9 mouse cellular contexts compared by ENCODE assay signal in genomic region chr12:55720319-55720718, GRCm38 (mm10).
DNase-seq lines count a peak whose midpoint lies in the region; ATAC-seq and TF ChIP-seq lines count a peak whose summit lies in the region.
"Had no signal": no experiment of that assay in that cellular context is flagged by ENCODE, and none has a peak within 500 bp of the region (broad histone marks: within the 10 kb centered on the region; RNA-seq: fewer than 3 reads in every experiment).

No protein-coding gene starts in this region.

- no peaks in the 10 kb centered on the region for H3K27me3 ChIP-seq in kidney, postnatal 0 days (ENCODE audit: insufficient read depth, low read length)
- no peaks in the 10 kb centered on the region for H3K27me3 ChIP-seq in G1E (ENCODE audit: insufficient read depth, low read length)
- H3K27me3 ChIP-seq: hindbrain, embryonic 15.5 days had no signal

- no peak overlapping the region for H3K4me2 ChIP-seq in kidney, postnatal 0 days (ENCODE audit: low read length)
- H3K4me2 ChIP-seq: hindbrain, embryonic 15.5 days had no signal

- no peak overlapping the region for H3K4me3 ChIP-seq in kidney, postnatal 0 days (replicated peaks; ENCODE audit: low read depth, low read length)
- no peak overlapping the region for H3K4me3 ChIP-seq in G1E (ENCODE audit: low read depth, low read length)
- H3K4me3 ChIP-seq: hindbrain, embryonic 15.5 days had no signal

- H3K4me1 ChIP-seq in kidney, postnatal 0 days (replicated peaks; ENCODE audit: insufficient read depth, low read length): no peaks in the 10 kb centered on the region
- H3K4me1 ChIP-seq in G1E (ENCODE audit: insufficient read depth, low read depth, low read length): no peaks in the 10 kb centered on the region
- H3K4me1 ChIP-seq: hindbrain, embryonic 15.5 days had no signal

- peaks cover 24% of the 10 kb centered on the region; the same call in 1 of the 2 replicates for H3K36me3 ChIP-seq in kidney, postnatal 0 days (ENCODE audit: insufficient read depth, low read length)
- H3K36me3 ChIP-seq in G1E (replicated peaks): peaks cover 51% of the 10 kb centered on the region

- ATAC-seq in kidney, postnatal 0 days (replicated peaks; ENCODE audit: low FRiP score, low read depth): no peak
- ATAC-seq in G1E (ENCODE audit: extremely low read depth, insufficient number of reproducible peaks, low FRiP score, poor library complexity, severe bottlenecking): no peak; the same call in 1 of the 2 replicates

- TF ChIP-seq CTCF in kidney, postnatal 0 days (IDR thresholded peaks at IDR 0.05; ENCODE audit: low read depth): peak; percentile 77
- peak; percentile 47; the same call in 1 of the 2 replicates for TF ChIP-seq CTCF in G1E (IDR thresholded peaks at IDR 0.05; ENCODE audit: low read depth, low read length)

- no peak overlapping the region for H3K27ac ChIP-seq in kidney, postnatal 0 days
- H3K27ac ChIP-seq: hindbrain, embryonic 15.5 days had no signal

- H3K9me3 ChIP-seq in kidney, postnatal 0 days (replicated peaks; ENCODE audit: low read length): no peaks in the 10 kb centered on the region
- no peaks in the 10 kb centered on the region for H3K9me3 ChIP-seq in G1E (replicated peaks)
- H3K9me3 ChIP-seq: hindbrain, embryonic 15.5 days had no signal

- WGBS in kidney, postnatal 0 days: 74% methylated on average over 1 of the region's 1 CpGs

- no peak overlapping the region for H3K9ac ChIP-seq in kidney, postnatal 0 days (ENCODE audit: low read depth, low read length)
- H3K9ac ChIP-seq: hindbrain, embryonic 15.5 days had no signal

- intact Hi-C loops in gastrocnemius, postnatal 14 days (cut with DNase I; ENCODE audit: low total_unique reads): no loop called here

- peak; percentile 76 for DNase-seq in kidney, postnatal 0 days (ENCODE audit: low spot score)
- DNase-seq in kidney, postnatal 4 days: no peak
- DNase-seq in CD4-positive, CD25-positive, alpha-beta regulatory T cell, adult 2 months (ENCODE audit: low read depth, low spot score): peak; percentile 52
- DNase-seq in G1E (ENCODE audit: low spot score): no peak
- DNase-seq in forelimb bud, embryonic 11.5 days (ENCODE audit: low read depth, low spot score): peak; percentile 13
- DNase-seq in gastrocnemius, postnatal 14 days: no peak
- no peak for DNase-seq in frontal cortex, postnatal 14 days (ENCODE audit: low spot score in 2 of 2)
- DNase-seq in thymus, postnatal 25 days: no peak

Comparison
In these comparisons a context has a peak if more than half of its experiments do, and no peak if none do; other contexts are left out.
1. DNase-seq: peak in kidney, postnatal 0 days (single experiment), CD4-positive, CD25-positive, alpha-beta regulatory T cell, adult 2 months (single experiment) and forelimb bud, embryonic 11.5 days (single experiment); none in kidney, postnatal 4 days (0 of 2), G1E (single experiment), gastrocnemius, postnatal 14 days (single experiment), frontal cortex, postnatal 14 days (0 of 2) and thymus, postnatal 25 days (single experiment).